Mouse (Mus musculus) spleen, postnatal 14 days (tissue): ENCODE measurements at regions not wholly inside any gene's neighbourhood (a gene's known extent, or its start where the extent isn't known, plus 50 kb on each side); places are given as distances from the start of the nearest gene placed in this dataset.
A peak's percentile ranks its signal among the peaks of the same experiment; 100 is the strongest.

Experiments used
- DNase-seq, 2 experiments: peaks; one replicate each; pipeline ENCODE4 v3.0.0; 2021 to 2022; ENCODE audit warnings: low spot score in 2 of 2

DNA sequence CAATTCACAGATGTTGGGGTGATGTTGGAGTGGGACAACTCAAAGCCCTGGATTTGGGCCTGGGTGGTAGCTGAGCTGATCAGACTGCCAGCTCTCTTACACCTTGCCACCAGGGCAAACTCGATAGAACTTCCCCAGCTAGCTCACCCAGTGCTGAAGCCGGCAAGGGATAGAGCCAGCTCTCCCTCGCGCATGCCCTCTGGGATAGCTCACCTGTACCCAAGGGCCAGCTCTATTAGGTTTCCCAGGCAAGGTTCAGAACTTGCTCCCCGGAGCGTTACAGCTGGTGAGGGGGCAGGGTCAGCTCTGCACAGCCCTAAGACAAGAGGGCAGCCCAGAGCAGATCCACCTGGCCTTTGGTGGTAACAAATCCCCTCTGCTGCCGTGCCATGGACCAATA is 54.1 kb upstream of the 1700012A03Rik start:
- DNase-seq = no peak

DNA sequence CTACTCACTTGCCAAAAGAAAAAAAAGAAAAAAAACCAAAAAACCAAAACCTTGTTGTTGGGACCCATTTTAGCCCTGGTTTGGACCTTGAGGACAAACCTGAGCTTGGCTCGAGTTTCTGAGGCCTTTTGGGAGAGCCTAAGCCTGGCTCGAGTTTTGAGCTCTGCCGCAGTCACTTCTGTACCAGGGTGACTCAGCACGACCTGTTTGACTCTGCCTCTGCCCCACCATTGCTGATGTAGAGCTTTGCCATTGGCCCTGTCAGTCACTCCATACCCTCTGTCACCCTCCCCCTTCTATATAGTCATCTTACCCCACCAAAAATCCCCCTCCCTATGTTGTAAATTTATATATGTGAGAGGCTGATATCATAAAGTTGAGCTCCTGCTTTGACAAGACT is 54.8 kb upstream of the 1700012A03Rik start:
- no peak for DNase-seq

DNA sequence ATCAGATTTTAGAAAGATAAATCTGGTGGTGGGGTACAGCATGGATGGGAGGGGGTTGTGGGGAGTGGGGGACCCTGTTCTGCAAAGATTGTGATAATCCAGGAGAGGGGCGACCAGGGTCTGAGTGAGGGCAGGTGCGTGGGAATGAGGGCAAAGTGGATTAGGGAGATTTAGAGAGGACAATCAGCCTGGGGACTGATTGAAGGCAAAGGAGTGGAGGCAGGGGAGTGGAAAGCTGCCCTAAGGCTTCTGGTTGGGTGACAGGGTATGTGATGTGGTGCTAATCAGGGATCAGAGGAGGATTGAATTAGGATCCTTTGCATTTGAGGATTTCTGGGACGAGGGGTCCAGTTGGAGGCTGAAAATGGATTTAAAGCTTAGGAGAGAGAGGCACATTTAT is 64.3 kb upstream of the 1700012A03Rik start:
- DNase-seq = no peak

DNA sequence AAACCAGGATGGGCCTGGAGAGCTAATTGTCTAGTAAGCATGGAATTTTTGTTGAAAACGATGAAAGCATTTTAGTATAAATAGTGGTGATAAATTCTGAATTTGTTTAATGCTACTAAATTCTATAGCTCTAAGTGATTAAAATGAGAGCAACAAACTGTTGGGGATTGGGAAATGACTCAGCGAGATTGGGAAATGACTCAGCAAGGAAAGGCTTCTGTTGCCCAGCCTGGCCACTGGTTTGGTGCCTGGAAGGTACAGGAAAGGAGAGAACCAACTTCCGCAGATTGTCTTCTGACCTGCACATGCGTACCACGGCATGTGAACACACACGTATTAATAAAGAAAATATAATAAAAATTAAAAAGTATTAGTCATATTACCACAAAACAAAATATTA is 73.3 kb upstream of the 1700012A03Rik start:
- no peak for DNase-seq

DNA sequence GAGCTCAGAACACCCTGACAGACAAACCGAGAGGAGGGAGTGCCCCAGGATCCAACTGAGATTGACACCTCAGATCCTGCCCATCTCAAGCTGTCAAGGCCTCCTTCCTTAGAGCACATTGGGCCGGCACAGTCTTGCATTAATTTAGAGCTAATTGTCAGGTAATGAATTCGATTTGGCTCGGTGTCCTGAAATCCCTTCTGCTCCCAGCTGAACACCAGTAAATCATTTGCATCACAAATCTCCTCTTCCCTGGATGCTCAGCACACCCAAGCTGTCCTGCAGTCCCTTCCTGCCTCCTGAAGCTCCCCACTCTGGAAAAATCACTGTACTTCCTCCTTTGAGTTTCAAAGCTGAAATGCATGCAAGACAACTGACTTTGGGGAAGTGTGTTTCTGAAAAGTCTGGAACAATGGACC is 102.0 kb upstream of the 1700012A03Rik start:
- no peak for DNase-seq

DNA sequence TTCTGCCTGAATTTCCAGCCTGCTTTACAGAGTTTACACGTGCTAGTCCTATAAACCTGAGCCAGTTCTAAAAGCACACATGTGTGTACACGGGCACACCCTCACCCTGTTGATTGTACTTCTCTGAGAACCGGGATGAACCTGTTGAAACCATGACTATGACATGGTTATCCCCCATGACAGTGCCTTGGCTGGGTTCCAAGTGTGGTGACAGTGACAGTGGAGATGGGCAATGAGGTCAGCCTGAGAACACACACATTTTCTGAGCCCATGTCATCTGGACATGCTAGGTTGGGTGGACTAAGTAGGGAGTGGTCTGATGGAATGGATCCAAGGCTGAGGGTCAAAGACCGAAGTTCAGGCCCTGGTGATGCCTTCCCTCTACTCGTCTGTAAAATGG is 103.5 kb upstream of the 1700012A03Rik start:
- DNase-seq = no peak

DNA sequence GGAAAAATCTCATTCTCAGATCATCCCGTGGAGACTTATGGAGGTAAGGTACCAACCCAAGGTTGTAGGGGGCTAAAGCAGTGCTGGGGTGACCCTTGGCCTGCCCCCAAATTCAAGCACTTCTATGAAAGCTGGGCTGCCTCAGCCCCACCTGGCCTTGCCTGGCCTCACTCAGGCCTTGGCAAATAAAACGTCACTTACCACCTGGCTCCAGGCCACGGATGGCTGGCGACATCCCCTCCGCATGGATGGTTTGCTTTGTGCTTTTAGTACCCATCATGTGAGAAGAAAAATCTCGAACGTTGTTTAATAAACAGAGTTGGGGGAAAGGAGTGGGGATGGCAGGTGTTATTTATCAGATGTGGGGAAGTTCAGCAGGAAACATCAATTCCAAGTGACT is 104.7 kb upstream of the 1700012A03Rik start:
- no peak for DNase-seq

DNA sequence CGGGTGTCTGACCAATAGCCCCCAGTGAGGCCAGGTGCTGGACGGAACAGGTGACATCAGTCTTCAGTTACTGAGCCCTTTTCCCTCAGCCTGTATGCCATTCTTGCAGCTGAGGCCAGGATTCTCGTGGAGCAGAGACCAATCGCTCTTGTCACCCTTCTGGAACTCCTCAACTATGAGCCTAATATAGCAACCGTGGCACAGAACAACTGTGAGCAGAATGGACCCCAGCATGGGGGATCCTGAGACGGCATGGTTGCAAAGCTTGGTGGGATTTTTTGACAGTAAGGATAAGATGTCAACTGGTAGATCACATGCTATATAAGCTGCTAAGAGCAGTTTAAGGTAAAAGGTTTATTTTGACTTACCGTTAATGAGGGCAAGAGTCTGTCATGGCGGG is 105.5 kb upstream of the 1700012A03Rik start:
- DNase-seq = no peak

DNA sequence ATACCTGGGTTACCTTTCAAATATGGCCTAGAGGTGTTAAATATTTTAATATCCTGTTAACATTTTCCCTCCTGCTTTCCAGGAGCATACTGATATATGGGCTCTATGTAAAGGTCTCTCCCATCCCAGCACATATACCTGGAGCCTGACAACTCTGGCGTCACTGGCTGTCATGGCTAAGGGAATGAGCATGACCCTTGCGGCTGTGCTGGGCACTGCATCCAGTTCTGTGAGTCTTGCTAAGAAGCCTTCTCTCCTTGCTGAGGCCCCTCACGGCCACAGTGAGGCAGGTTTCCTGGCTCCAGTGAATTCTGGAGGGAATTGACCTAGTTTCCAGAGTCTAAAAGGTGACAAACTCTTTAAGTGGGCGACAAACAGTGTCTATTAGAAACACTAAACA is 107.3 kb upstream of the 1700012A03Rik start:
- no peak for DNase-seq

DNA sequence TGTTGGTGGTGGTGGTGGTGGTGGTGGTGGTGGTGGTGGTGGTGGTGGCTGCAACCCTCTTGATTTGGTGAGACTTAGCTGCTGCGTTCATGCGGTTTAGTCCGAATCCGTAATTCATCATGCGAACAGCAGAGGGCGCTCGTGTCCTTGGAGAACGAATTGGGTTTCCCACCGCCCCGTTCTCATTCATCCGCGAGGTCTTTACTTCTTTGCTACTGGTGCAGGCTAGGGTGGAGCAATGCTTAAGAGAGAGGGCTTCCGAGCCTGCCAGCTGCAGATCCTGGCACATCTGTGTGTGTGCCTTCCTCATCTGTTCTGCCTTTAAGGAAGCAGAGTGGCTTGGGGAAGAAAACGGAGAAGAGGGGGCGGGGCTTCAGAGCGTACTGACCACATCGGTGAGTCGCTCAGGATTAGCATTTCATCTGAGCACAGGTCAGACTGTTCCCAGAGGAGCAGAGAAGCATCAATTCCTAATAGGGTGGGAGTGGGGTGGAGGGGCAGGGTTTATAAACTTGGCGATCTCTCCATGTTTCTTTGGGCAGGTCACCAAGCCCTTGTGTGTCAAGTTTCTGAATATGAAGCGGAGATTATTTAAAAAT is 111.7 kb upstream of the 1700012A03Rik start:
- peak; percentile 17 to 46 for DNase-seq

DNA sequence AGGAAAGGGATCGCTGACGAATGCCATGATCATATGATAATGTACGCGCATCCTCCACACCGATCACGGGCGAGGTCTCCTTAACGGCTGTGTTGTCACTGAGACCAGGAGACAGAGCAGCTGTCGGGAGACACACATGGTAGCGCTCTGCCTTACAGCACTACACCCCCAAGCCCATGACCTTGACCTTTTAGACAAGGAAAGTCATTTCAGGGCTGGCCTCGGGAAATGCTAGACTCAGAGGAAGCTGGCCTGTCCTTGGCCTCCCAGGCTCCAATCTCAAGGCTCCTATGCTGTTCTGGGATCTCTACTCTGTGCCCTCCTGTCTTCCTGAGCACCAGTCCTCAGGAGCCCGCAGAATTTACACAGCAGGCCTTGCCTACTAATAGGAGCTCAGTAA is 112.9 kb upstream of the 1700012A03Rik start:
- no peak for DNase-seq

DNA sequence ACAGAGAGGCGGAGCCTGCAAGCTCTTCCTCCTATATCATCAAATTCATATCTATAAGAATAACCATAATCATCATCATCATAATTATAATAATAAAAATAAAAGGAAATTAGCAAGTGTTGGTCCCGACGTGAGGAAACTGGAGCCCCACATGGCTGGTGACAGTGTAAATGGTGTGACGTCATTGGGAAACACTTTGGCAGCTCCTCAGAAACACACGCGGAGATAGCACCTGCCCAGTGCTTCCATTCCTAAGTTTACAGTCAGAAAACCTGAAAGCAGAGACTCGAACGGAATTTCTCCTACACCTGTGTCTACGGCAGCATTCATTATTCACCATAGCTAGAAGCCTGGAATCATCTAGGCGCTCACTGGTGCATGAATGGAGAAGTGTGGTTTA is 115.2 kb upstream of the 1700012A03Rik start:
- DNase-seq = no peak

DNA sequence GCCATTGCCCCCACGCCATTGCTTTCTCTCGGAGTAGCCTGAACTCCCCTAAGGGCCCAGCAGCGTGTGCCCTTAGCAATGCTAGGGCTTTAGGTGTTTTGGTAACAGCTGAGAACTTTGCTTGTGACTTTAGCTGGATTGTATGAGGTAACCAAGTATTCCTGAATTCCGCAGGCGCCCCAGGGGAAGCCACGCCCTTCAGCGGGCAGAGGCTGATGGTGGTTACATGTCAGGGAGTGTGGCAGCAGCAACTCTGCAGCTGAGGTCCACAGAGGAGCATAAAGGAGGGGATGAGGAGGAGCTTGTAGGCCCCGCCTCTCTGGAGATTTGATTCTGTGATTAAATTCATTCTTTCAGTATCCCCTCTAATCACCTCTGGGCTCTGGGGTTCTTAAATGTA is 116.1 kb upstream of the 1700012A03Rik start:
- no peak for DNase-seq

DNA sequence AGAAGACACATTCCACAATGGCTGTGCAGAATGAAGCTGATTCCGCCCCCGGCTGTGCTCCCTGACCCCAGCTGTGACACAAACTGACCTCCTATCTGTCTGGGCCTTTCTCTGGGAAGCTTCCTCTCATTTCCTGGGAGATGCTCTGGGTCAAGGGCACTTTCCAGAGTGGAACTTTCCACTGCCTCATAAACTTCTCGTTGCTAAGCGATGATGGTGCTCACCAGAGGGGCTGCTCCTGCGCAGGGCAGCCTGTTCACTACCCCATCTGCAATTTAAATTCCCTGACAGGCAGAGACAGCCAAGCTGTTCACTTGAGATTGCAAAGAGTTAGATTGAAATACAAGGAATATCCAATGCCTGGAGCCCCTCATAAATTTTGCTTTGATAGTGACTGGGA is 116.7 kb upstream of the 1700012A03Rik start:
- no peak for DNase-seq

DNA sequence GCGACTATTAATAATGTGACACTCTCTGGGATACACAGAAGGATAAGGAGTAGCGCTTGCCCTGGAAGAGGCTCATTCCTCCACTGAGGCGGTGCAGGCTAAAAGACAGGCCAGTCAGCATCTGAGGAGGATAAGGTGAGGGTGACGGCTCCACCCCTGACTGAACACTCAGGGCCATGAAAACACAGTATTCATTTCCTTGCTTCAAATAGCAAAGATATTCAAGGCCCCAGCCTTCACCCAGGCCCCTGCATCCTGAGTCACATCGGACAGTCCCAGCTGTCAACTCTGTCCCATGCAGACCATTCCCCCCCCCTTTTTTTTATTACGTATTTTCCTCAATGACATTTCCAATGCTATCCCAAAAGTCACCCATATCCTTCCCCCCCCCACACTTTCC is 118.9 kb upstream of the 1700012A03Rik start:
- no peak for DNase-seq

DNA sequence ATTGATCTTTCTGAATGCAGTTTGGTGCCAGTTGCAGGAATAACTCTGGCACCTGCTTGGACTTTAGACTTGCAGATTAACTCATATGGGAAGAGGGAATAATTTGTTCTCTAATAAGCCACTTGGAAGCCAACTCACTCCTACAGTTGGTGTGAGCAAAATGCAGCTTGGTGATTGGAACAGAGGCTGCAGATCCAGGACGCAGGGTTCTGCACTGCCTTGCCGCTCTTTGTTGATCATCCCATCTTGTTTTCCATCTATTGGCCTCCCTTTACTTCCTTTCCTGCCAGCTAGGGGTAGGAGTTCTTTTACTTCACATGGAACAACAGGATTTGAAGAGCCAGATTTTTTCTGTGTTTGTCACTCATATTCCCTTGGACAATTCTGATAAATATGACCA is 120.9 kb upstream of the 1700012A03Rik start:
- DNase-seq = no peak

DNA sequence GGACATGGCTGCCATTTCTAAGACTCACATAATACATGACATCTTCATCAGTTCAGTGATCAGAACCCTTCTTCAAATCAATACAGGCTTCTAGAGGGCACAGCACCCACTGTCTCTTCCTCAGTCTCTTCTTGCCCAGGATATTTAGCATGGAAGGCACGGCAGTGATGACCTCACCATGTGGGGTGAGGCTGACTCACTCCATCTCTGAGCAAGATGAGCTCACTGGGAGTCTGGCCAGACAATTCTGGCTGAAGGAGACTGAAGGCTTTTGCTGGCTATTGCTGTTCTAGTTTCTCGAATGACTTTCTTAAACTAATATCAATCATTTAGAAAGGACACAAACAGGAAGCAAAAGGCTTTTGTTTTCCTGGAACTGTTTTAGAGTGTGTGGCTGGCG is 122.9 kb upstream of the 1700012A03Rik start:
- DNase-seq = no peak

DNA sequence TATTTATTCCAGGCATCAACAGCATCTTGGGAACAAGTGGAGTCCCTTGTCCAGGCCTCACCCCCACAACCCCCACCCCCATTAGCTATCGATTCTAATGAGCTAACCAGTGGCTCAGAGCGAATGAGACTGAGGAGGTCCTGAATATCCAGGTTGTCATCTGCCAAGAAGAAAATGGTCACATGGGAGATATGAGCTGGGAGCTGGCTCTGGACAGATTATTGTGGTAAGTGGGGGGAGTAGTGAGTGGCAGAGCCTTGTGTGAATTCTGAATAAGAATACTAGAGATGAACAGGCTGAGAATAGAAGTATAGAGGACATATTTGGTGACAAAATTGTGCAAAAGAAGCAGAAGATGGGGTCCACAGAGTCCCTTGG is 125.4 kb upstream of the 1700012A03Rik start:
- no peak for DNase-seq

DNA sequence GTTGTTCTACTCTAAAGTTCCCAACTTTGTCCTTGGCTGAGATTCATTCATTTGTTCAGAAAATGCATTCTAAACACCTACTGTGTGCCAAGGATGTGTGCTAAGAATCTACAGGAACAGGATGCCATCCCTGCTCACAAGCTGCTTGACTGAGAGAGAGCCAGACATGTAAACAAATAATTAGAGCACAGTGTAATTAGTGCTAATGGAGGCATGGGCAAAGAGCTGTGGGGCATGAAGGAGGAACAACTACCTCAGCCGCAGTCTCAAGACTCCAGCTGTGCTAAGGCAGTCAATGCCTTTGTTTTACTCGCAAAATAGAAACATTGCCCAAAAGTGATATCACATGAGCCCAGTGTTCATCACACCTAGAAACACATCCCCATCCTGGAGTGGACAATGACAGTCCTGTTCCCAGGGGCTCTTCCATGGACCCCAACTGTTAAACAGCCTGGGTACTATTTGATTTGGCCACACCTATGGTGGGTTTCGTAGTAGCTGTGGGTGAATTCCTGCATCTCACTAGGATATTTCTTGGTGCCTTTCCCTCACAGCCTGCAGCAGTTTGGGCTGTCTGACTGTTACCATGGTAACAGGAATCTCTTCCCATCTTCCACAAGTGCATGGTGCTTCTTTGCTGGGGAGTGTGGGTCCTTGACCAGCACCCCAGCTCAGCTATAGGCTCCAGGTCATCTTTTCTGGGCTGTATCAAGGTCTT is 125.9 kb upstream of the 1700012A03Rik start:
- DNase-seq = no peak

DNA sequence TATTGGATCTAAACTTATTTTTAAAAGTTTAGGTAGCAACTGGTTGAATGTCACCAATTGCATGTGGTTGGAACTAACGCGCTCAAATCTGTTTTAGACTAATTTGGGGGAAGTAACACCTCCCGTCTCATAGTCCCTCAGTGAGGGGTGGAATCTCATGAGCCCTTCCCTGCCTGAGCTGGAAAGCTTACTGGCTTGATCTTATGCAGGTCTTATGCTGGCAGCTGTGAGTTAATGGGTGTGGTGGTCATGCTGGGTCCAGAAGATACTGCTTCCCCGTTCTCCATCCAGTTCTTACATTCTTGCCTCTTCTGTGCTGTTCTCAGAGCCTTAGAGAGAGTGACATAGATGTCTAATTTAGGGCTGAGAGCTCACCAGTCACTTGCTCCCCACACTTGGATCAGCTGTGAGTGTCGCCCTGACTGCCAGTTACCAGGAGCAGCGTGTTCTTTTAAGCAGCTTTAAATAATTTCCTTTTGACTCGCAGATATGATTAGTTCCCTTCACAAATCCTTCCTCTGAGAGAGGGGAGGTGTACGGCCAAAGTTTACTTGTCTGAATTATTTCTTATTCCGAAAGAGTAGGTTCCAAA is 128.4 kb upstream of the 1700012A03Rik start:
- no peak for DNase-seq

DNA sequence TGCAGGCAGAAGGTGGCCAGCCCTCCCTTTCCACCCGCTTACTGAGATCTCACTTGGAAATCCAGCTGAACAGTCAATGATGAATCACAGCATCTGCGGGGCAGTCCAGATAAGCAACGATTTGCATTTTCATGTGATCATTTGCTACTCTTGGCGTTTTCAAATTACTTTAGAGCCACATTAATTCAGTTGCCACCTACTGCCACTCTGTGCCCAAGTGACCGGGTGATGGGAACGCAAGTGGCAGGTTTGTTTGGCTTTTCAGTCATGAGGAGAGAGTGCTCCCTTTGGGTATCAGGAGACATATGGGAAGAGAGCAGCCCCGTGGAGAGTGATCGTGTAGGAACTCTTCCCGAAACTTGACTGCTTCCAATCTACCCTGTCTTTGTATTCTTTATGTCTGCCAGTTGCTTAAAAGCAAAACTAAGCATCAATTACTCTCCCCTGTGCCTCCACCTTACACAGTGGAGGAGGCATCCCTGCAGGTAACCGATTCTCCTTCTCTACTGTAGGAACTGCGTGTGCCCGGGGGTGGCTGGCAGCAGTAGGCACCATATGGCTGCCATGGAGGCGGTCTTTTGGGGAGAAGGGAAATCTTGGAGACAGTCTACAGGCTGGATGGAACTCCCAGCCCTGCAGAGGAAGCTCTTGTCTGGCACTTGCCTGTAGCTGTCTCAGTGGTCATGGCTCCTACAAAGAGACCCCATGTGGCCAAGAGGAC is 132.5 kb upstream of the 1700012A03Rik start:
- no peak for DNase-seq

DNA sequence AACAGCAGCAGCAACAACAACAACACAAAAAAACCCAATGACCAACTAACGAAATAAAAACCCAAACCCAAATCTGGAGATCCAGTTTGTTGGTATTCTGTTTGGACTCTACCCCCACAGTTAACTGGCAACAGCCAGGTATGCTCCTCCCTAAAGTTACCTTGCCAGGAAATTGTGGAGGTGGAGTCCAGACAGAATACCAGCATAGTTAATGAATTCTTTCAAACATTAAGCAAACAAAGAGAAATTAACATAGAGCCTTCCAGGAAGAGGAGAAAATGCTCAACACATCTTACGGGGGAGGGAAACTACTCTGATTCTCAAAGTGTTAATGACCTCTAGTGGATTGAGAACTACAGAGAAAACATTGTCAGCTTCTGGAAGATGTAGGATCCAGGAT is 148.3 kb upstream of the 1700012A03Rik start:
- no peak for DNase-seq

DNA sequence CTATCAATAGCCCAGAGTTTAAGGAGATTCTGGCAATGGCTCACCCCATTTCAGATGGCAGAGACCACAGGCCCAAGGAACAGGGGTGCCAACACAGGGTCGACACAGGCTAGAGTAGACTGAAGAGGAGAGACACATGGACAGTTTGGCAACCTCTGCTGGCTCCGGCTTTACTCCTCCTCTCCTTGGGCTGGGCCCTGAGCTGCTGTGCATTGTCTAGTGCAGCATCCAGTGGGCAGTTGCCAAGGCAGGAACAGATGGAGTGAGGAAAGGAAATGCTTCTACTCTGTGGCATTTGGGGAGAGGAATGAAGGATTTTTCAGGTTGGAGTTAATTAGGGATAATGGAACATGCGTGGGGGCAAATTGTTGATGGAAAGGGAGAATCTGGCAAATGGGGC is 151.0 kb upstream of the 1700012A03Rik start:
- no peak for DNase-seq
